Mouse (Mus musculus) kidney, postnatal 14 days (tissue): ENCODE data around the gene Foxo3.
A peak's percentile ranks its signal among the peaks of the same experiment; 100 is the strongest.

ENCODE experiments used
- DNase-seq: peaks from one replicate; pipeline ENCODE4 v3.0.0; 2022; ENCODE audit warnings: mixed read lengths

Gene Foxo3

DNA sequence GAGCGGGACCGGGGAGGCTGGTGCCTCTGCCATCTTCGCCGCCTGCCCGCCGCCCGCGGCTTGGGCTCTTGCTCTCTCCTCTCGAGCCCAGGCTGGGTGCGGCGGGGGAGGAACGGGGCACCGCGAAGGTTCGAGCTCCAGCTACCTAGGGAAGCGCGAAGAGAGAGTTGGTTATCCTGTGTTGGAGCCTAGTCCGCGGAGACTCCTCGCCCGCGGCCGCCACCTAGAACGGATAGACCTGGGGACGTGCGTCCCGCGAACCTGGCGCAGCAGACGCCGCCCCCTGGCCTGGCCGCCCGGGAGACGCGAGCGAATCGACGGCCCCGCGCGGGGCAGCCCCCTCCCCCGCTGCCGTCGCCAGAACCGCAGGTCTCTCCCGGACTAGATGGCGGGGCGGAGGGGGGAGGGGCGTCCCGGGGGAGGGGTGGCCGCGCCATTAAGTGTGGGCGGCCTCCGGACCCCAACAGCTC, 1.1 kb downstream of the Foxo3 start:
- peak; percentile 76 for DNase-seq

DNA sequence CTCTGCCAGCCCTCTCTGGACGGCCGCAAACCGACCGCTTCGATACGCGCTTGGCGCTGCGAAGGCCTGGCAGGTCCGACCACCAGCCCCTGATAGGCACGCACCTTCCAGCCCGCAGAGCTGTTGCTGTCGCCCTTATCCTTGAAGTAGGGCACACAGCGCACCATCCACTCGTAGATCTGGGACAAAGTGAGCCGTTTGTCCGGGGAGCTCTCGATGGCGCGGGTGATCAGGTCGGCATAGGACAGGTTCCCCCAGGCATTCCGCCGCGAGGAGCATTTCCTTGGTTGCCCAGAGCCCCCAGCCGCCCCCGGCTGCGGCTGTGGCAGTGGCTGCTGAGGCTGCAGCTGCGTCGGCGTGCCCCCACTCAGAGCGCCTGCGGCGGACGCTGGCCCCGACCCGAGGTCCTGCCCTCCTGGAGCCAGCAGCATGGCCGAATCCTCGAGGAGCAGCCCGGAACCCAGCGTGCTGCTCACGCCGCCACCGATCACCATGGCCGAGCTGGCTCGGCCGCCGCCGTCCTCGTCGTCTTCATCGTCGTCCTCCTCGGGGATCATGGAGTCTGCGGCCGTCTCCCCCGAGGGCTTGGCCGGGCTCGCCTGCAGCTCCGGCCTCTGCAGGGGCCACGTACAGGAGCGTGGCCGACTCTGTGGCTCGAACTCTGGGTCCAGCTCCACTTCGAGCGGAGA, 1.7 kb downstream of the Foxo3 start:
- peak; percentile 28 for DNase-seq

DNA sequence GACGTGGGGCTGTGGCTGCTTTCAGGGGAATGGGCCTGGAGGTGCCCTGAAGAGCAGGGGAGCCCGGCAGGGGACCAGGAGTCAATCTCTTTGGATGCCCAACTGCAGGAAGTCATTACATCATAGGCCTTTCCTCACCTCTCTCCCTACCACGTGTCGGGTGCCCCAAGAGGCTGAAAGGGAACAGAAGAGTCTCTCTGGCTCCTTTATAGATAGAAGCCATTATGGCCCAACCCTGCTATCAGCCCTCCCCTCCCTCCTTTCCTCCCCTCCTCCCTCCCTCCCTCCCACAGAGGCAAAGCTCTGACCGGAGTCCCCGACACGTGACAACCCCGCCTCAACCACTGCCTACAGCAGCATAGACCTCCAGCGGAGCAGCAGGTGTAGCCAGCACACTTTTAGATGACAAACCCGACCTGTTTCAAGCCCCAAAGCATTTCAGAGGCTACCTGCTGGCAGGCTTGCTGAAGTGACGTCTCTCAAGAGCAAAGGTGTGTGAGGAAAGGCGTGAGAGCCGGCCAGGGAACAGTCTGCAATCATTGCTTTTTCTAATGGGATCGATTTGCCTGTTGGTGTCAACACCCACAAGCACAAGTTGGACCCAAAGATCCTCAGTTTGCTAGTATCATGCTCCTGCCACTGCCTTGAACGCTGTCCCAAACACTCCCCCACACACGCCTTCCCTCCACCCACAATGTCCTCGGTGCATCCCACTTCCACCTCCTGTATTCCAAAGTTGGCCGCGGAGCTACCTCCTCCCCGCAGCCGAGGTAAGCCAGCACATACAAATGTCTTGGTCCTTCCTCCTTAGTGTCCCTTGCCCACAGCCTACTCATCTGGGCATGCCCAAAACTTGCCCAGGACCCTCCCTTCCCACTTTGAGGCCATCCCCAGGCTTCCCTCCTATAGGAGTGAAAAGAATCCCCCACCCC, 2.5 kb downstream of the Foxo3 start:
- DNase-seq, result peak; percentile 75

DNA sequence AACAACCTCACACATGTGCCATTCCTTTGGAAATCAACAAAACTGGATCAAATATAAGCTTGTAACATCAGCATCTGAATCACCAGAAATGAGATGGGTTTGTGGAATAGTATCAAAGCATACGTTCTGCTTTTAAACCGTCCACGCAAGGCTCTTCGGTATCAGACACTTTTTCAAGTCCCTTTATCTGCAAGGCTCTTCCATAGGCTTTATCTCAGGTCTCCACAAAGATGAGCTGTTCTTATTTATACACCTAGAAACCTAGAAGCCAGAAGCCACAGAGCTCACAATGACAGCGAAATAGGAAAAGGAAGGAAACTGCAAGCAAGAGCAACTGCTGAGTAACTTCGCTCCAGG, 3.2 kb downstream of the Foxo3 start:
- DNase-seq, result no peak

DNA sequence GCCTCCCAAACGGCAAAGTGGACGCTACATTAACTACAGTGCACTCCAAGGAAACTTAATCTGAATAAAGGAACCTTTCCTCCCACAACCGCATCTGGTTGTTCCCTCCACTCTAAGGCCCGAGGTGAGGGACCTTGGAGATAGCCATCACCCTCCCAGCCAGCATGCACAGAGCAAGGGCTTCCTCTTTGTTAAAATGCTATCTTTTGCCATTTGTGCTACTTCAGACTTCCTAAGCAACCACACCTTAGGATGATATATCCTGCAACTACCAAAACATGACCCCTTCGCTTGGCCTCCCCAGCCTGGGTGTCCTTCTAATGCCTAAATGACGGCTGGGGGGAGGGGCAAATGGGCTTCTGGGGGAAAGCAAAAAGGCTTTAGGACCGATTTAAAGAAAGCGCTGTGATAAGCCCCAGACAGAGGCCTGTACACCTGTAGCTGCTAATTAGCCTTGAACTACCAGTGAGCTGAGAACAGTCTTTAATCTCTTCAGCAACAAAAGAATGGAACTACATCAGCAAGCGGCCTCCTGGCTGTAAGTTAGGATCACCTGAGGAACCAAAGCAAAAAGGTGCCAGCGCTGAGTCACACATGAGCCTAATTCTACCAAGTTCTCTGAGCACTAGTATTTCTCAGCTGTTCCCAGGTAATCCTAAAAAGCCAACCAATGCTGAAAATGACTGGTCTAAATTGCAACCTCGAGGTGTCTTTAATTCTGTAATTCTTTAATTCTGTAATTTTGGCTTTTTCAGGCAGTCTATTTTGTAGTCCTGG, 4.9 kb downstream of the Foxo3 start:
- DNase-seq, result no peak

DNA sequence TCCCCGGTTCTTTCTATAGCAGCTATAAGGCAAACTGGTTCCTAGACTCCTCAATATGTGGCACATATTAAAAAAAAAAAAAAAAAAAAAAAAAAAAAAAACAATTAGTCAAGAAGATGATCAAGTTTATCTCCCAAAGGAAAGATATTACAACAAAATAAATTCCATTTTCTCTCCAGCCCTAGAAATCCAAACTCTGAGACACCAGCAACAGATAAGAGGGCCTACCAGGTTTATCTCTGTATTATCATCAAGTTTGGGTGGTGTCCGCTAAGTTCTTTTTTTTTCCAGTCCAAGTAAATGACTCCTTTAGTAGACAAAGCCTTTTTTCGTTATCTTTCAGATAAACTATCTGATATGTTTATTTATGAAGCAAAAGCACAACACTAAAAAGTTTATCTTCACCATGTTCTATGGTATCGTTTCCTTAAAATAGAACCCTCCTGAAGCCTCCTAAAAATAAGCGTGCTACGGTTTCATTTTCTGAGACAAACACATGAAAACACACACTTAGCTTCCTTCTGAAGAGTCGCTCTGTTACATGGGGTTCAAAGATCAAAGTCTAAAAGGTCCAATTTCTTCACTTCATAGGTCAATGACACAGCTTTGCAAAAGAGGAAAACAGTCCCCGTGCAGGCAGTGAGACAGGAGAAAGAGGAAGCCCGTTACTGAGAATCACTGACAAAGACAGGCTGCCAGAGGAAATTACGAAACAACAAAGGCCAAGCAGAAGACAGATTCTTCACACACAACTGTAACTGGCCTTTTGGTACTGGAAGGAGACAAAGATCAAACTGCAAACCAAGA, 6.1 kb downstream of the Foxo3 start:
- peak; percentile 78 for DNase-seq

DNA sequence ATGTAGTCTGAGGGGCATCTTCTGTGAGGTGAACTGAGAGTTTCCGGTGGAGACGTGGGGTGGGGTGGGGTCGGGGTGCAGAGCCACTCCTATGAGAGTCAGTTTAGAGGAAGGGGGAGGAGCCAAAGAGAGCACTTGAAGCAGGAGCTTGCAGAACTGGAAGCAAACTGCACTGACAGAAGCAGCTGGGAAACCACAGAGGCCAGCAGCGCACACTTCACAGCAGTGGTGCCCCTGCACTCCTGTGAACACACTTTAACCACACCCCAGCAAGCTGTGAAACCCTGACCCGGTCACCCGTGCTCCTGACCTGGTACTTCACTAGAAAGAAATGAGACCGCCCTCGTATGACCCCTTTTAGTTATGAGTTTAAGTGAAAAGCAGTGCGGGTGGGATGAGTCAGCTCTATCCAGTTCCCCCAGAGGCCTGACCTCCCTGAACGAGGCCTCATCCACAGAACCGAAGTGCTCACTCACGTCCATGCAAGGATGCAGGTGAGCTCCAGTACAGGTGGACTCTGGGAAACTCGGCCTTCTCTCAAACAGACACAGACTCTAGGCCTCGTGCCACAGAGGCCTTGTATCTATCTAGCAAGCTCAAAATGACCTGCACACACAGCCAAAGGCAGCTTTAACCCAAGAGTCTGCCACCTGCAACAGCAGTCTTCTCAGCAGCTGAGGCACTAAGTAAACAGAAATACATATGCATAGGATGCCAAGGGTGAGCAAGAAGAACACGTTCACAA, 7.1 kb downstream of the Foxo3 start:
- DNase-seq, result peak; percentile 35

DNA sequence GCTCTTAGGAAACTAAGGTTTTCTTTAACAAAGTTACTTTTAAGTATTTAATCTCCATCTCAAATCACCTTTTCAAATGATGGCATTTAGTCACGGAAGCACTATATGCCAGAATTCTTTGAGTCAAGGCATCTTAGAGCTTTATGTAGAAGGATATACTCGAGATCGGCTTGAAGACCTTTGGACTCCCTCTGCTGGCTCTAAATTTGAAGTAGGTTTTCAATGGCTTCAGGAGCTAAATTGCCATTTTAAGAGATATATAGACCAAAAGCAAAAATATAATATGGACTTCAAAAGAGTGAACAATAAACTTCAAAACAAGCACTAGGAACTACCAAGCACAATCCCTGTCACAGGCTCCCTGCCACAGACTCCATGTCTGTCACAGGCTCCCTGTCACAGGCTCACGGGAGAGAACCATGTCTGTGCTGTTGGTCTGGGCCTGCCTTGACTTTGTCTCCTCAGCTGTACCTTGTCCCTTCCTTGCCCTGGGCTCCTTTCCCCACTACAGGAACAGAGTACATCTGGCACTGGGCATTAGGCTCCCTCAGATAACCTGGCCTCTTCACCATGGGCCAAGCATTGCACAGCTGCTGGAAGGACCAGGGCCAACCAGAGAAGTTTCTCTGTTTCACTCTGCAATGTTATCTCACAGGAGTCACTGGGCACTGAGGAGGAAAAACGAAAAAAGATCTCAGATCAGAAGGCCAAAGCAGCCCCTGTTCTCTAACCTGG, 8.6 kb downstream of the Foxo3 start:
- DNase-seq, result peak; percentile 55

DNA sequence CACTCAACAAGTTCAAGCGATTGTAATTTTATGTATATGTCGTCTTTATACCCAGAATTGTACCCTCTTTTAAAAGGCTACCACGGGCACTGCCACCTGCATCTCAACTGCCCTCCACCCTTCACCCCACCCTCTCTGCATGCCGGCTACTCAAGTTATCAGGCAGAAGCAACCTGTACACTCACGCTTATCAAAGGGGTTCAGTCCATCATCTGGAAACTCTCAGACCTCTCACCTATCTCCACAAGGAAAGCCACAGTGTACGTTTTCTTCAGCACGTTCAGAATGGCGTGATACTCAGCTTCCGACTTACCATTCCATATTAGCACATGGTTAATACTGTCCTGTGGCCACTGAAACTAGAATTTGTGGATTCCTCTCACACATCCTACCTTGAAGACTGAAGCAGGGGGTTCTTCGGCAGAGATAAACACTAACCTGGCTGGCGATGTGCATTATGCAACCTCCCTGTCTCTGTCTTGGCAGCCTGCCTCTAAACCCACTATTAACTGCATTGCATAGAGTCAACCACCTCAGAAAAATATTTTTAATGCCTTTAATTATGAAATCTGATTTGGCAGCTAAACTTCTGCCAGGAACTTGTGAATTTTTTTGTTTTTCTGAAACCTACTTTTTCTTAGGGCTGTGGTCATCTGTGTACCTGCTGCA, 11.4 kb downstream of the Foxo3 start:
- DNase-seq, result no peak

DNA sequence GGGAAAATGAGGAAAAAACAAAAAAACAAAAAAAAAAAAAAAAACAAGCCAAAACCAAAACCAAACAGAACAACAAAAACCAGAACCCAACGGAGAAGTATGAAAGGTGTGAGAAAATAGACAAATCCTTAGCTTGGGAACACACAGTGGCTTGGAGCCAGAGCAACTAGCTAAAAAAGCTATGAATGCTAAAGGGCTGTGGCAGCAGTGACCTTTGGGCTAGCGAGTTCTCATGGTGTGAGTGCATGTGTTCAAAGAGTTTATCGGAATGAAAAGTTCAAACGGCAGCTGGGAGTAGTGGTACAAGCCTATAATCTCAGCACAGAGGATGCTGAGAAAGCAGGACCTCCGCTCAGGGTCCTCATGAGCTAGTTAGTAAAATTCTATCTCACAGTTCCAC, 12.4 kb downstream of the Foxo3 start:
- peak; percentile 64 for DNase-seq

DNA sequence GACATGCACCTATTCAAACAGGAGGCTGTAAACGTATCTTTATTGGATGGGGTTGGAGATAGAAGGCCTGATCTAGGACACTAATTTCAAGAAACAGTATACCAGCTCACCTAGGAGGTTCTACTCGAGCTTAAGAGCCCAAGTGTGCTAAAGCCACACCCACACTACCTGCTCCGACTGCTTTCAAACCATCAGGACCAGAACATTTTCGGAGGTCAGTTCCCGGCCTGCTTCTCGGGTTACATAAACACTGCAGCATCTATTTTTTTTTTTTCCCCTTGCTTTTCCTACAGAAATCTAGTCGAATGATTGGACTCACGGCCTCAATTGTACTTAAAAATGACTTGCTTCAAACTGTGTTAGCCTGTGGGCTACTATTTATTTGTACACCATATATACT, 12.9 kb downstream of the Foxo3 start:
- DNase-seq, result no peak

DNA sequence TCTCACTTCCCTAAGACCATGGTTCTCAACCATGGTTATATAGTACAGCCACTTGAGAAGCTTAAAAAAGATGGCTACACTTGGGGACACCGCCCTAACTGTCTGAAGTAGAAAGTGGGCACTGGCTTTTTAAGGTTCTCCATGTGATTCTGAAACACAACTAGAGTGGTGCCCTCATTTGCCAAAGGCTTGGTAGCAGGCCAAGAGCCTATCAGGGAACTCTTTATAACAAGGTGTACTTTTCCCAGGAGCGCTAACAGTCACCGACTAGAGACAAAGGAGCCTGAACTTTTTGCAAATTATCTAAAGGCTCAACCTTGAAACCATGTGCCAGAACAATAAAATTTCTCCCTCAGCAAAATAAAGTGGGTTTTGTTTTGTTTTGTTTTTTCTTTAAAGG, 14.5 kb downstream of the Foxo3 start:
- no peak for DNase-seq

DNA sequence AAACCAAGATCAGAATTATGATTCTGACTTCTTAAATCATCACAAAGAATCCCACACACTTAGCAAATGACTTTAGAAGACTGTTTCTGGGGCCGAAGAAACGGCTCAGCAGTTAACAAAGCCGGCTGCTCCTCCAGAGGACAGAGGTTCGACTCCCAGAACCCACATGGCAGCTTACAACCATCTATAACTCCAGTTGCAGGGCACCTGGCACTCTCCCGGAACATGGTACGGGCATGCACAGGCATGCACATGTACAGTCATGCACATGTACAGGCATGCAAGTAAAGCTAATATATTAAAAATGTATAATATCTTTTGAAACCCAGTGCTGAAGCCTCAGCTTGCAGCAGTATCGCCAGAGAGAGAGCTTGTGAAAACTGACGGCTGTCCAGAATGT, 15.5 kb downstream of the Foxo3 start:
- DNase-seq, result no peak

DNA sequence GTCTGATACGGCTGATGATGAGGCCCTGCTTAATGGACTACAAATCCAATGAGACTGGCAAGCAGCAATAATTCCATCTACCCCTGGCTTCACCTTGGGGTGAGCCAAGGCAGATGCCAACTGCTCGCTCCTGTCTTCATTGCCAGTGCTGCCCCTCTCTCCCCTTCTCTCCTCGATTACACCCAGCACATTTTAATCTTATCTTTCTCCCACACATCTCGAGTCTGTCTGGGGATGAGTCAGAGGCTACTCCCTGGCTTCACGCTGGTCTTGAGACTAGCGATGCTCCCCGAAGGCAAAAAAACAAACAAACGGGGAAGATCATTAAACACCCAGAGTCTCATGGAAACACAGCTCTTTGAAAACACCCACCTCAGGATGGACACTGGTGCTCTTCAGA, 16.0 kb downstream of the Foxo3 start:
- DNase-seq, result no peak

DNA sequence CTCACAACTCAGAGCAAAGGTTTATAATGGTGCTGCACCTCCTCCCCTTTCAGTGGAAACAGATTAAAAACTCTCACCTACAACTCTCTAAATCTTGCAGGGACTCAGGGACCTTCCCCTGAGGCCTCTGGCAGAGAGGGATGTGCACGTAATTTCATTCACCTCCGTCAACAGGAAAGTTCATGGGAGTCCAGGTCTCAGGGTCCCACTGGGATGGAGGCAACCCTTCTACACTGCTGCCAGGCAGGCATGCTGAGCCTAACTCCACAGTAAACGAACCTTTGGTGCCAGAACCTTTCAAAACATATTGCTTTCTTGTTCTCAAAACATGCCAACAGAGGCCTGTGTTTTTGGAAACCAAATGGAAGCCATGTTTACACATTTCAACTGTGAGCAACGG, 17.0 kb downstream of the Foxo3 start:
- DNase-seq, result no peak

DNA sequence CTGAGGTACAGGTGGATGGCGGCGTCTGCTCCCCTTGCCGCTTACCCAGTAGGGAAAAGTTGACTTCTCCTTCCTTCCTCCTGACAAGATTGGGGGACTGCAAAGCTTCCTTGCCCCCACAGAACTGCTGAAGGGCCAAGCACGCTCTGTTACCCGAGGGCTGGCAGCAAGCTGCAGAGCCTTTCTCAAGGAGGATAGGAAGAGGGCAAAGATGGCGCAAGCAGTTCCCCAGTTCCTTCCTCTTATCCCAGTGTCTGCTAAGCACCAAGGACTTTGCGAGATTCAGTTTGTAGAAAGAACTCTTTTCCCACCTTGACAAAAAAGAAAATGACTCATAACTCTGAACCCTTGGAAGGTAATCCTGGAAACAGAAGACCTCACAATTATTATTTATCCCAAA, 18.6 kb downstream of the Foxo3 start:
- DNase-seq, result no peak

DNA sequence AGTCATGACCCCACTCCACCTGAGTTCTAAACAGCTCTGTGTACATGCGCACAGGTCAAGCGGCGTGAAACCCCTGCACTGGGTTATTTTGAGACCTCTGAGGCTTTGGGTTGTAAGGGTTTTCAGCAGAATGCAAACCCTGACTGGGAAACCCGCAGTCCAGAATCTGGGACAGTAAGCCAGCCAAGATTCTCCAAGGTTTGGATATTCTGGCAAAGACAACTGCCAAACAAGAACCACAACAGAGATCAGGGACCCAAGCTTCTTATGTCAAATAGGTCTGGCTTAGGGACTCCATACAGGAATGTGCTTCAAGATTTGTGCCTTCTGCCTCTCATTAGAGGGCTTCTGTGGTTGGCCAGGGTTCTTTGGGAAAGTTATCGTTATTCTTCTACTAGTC, 21.8 kb downstream of the Foxo3 start:
- DNase-seq, result no peak

DNA sequence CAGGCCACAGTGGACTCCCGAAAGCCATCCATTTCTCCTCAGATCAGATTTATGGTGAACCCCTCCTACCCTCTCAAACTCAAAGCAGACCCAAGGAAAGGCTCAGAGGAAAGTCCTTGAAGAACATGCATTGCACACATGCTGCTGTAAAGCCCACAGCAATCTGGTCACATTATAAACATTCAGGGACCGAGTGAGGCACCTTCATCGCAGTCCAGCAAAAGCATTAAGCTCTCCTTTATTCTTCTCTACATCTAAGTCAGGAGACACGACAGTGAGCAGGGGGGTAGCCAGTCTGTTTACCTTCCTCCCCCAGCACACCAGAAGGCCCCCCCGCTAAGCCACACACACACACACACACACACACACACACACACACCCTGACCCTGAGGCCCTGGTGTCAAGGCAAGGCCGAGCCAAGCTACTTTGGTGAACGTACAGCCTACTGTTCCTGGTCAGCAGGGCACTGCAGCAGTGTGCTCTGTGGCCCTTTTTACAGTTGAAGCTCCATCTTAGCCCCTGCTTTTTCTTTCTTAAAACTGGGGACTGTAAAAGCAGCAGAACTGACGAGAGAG, 24.7 kb downstream of the Foxo3 start:
- no peak for DNase-seq

DNA sequence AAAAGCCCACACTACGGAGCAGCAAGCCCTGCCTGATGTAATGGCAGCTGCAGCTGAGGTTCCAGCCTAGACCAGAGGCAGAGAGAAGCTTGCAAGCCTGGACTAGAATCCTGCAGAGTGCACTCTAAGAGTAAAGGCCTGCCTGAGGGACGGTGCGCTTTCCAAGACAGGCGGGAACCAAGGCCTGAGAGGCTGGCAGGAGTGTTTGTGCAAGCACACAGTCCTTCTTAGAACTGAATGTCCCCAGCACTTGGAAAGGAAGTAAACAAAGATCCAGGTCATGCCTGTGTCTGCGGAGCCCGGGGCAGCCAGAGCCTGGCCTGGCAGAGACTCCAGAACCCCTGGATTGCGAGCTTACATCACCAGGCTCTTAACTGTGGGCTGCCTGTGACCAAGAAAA, 25.4 kb downstream of the Foxo3 start:
- peak; percentile 89 for DNase-seq

DNA sequence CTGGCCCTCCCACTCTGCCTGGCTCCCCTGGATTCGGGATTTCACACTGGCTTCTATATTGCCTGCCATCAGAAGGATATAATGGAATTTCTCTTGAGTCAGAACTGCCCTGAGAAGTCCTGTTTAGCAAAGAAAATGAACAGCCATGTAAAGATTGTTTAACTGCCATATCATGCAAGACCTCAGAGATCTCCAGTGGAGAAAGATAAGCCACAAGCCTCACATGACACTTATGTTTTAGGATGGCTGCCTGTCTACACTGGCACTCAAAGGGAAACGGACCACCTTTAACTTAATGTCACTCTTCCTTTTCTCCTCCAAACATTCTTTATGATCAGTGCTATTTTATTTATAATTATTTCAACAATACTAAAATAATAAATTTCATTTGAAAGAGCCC, 26.6 kb downstream of the Foxo3 start:
- no peak for DNase-seq
